Mouse (Mus musculus): ENCODE results near the gene Lrrc3b. TPM values are rescaled to one million over a fixed set of nuclear protein-coding genes. Genes with fewer than 3 reads are reported as not detected.

Lrrc3b gene
- total RNA-seq, 2 experiments from 2014 or later, result 2.7 to 4.6 TPM

GRCm38 (mm10) chr14:15330155-15330554 is 108.6 kb downstream of the Lrrc3b start:
- no peak for DNase-seq

GRCm38 (mm10) chr14:15325872-15326271 is 112.9 kb downstream of the Lrrc3b start:
- DNase-seq, result no peak

- DNase-seq, result no peak
These were observed 116.2 kb downstream of the Lrrc3b start for GRCm38 (mm10) chr14:15322441-15323123.

- no peak for DNase-seq
These were observed 119.3 kb downstream of the Lrrc3b start for GRCm38 (mm10) chr14:15319399-15319915.

GRCm38 (mm10) chr14:15308576-15308975 is 130.2 kb downstream of the Lrrc3b start:
- DNase-seq, result no peak
